Mouse (Mus musculus): ENCODE results near the gene Crkl. TPM values are rescaled to one million over a fixed set of nuclear protein-coding genes. Genes with fewer than 3 reads are reported as not detected.
A peak's percentile ranks its signal among the peaks of the same experiment; 100 is the strongest.

The Crkl gene
- 0.84 and 0.88 TPM in 2 replicates for polyA plus RNA-seq (2012)

DNA sequence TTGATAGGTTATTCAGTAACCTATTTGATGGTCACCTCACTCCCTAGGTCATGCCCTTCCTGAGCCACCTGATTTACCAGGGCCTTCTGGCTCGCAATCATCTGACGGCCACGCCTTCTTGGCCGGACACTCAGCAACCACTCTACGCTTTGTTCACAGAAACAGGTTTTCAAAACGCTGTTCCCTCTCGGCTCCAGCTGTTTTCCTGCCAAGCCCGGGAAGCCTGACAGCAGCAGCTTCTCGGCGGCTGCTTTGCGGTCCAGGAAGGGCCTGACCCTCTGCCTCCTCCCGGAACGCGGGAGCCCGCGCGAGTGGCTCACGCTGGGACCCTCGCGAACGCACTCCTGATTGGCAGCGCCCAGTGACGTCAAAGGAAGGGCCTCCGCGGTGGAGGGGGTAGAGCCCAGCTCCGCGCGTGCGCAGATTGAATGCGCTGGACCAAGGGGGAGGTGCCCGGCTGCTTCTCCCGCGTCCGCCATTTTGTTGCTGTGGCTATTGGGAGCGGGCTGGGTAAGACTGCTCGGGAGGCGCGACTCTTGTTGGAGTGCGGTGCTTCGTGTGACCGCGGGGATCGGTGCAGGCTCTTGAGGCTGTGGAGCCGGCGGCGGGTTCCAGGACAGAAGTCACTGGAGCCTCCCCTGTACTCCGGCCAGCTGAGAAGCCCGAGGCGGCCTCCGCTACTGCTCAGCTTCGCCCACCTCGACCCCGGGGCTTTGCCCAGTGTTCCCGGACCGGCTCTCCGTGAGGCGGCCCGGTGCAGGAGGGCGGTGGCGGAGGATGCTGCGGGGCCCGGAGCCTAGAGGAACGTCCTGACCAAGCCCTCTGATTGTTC, at the start of gene Crkl:
Gene Crkl (plus strand): TSS at position 447 of the 832 bp plus-strand sequence.
- H3K27me3 ChIP-seq (ENCODE audit: control insufficient read depth): 0 out of 2 replicates have a peak, but pooled peaks cover 3% of the 10 kb centered on the region
- peaks cover 39% of the 10 kb centered on the region for H3K4me1 ChIP-seq (ENCODE audit: control insufficient read depth)
- no peak for TF ChIP-seq TAL1 (IDR thresholded peaks at IDR 0.05; ENCODE audit: low read length)
- TF ChIP-seq GATA1 (IDR thresholded peaks at IDR 0.05; ENCODE audit: low read length): no peak

DNA sequence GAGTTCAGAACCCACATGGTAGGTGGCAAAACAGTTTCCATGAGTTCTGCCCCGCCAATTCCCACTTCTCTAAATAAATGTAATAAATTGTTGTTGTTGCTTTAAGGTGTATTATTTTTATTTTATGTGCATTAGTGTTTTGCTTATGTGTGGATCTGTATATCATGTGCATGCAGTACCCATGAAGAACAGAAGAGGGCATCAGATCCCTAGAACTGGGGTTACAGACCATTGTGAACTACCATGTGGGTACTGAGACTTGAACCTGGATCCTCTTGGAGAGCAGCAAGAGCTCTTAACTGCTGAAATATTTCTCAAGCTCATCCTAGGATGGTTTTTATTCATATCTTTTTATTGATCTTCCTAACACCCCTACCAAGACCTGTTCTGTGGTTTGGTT, 48.9 kb upstream of the Crkl start:
- H3K36me3 ChIP-seq (ENCODE audit: control insufficient read depth): peaks cover 11% of the 10 kb centered on the region
- no peaks in the 10 kb centered on the region for H3K9me3 ChIP-seq (ENCODE audit: control insufficient read depth, low read length)
- H3K27me3 ChIP-seq (ENCODE audit: control insufficient read depth): no peaks in the 10 kb centered on the region
- TF ChIP-seq TAL1 (IDR thresholded peaks at IDR 0.05; ENCODE audit: low read length) (no peak), GATA1 (IDR thresholded peaks at IDR 0.05; ENCODE audit: low read length) (no peak)
- peaks cover 30% of the 10 kb centered on the region for H3K4me1 ChIP-seq (ENCODE audit: control insufficient read depth)
- no peak overlapping the region for H3K4me3 ChIP-seq (replicated peaks)

More for the DNA sequence above, at the start of gene Crkl:
- peak within 1 kb of the TSS; percentile 98 for H3K4me3 ChIP-seq (replicated peaks)
- peaks cover 20% of the 10 kb centered on the region for H3K36me3 ChIP-seq (ENCODE audit: control insufficient read depth)
- H3K9me3 ChIP-seq (ENCODE audit: control insufficient read depth, low read length): peaks cover under 1% of the 10 kb centered on the region

DNA sequence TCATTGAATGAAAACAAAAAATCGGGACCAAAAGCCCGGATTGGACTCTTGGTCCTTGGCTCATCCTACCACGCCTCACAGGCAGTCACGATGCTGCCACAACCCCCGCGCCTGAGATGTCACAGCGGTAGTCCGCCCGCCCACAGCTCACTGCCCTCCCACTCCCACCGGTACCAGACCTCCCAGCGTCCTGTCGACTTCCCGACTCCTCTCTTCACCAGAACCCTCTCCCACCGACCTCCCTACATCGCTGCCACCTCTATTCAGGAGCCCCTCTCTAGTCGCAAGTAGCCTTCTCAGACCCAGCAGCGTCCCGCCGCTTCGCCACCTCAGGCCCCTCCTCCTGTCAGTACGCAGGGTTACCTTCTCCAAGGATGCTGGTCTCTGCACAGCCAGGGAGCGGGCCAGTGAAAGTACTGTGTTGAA, 46.5 kb upstream of the Crkl start:
- no peak for TF ChIP-seq GATA1 (IDR thresholded peaks at IDR 0.05; ENCODE audit: low read length)
- TF ChIP-seq TAL1 (IDR thresholded peaks at IDR 0.05; ENCODE audit: low read length): no peak
- peaks cover 51% of the 10 kb centered on the region for H3K4me1 ChIP-seq (ENCODE audit: control insufficient read depth)
- no peaks in the 10 kb centered on the region for H3K27me3 ChIP-seq (ENCODE audit: control insufficient read depth)
- H3K36me3 ChIP-seq (ENCODE audit: control insufficient read depth): peaks cover 33% of the 10 kb centered on the region
- no peaks in the 10 kb centered on the region for H3K9me3 ChIP-seq (ENCODE audit: control insufficient read depth, low read length)
- H3K4me3 ChIP-seq (replicated peaks): peak overlapping the region; percentile 88

DNA sequence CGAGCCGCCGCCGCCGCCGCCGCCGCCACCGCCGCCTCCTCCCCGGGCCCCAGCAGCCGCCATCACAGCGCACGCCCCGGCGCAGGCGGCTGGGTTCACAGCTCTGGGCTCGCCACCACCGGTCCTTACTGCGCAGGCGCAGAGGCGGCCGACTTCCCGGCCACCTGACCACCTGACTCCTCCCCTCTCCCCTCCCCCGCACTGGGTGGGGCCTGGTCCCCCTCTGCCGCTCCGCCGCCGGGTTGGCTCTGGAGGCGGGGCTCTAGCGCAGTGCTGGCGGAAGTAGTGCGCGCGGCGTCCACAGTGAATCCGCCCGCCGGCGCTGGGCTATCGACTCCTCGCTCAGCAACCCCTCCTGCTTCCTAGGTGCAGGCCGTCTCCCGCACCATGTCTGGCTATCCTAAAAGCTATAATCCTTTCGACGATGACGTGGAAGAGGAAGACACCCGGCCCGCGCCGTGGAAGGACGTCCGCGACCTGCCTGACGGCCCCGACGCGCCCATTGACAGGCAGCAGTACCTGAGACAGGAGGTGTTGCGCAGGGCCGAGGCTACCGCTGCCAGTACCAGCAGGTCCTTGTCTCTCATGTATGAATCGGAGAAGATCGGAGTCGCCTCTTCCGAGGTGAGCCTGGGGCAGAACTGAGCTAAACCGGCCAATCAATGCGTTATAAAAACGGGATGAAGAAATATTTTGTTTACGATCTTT, 45.9 kb upstream of the Crkl start, which contains the start of the genes Snap29 and Pi4ka:
Gene Snap29 (plus strand): TSS at position 251 of the 708 bp plus-strand sequence.
Gene Pi4ka (minus strand): TSS at position 579 of the 708 bp plus-strand sequence.
- H3K4me1 ChIP-seq (ENCODE audit: control insufficient read depth): peaks cover 57% of the 10 kb centered on the region
- H3K4me3 ChIP-seq (replicated peaks): peak within 1 kb of the TSS; percentile 88
- H3K27me3 ChIP-seq (ENCODE audit: control insufficient read depth): no peaks in the 10 kb centered on the region
- H3K36me3 ChIP-seq (ENCODE audit: control insufficient read depth): peaks cover 32% of the 10 kb centered on the region
- TF ChIP-seq TAL1 (IDR thresholded peaks at IDR 0.05; ENCODE audit: low read length) (no peak), GATA1 (IDR thresholded peaks at IDR 0.05; ENCODE audit: low read length) (no peak)
- H3K9me3 ChIP-seq (ENCODE audit: control insufficient read depth, low read length): no peaks in the 10 kb centered on the region

DNA sequence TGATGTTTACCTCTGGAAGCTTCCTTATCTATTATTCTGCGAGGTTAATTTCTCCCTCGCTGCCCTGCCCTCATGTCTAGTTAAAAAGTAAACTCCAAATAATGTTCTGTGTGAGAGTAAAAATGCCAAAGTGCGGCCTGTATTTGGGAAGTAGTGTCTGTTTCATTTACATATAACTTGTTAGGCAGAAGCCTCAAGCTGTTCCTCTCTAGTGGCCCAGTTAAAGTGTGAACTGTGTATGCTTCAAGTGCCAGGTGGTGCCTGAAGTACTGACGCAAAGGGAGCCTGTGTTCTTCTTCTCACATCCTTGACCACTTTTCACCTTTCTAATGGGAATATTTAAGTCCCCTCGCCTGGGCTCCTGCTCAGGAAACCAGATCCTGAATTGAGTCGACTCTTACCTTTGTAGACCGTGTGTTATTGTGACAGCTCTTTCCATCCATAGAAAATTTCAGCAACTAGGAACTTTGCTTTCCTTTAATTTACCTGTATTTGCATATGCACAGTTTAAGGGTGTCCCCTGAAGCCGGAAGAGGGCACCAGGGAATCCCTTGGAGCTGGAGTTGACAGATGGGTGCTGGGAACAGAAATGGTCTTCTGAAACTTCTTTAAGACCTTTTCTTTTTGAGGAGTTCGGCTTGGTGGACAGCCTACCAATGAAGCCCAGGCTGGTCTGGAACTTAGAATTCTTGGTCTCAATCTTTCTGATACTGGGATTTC, 45.1 kb upstream of the Crkl start:
- H3K9me3 ChIP-seq (ENCODE audit: control insufficient read depth, low read length): no peaks in the 10 kb centered on the region
- peaks cover 30% of the 10 kb centered on the region for H3K36me3 ChIP-seq (ENCODE audit: control insufficient read depth)
- H3K27me3 ChIP-seq (ENCODE audit: control insufficient read depth): no peaks in the 10 kb centered on the region
- H3K4me1 ChIP-seq (ENCODE audit: control insufficient read depth): peaks cover 57% of the 10 kb centered on the region
- TF ChIP-seq GATA1 (IDR thresholded peaks at IDR 0.05; ENCODE audit: low read length) (no peak), TAL1 (IDR thresholded peaks at IDR 0.05; ENCODE audit: low read length) (no peak)
- peak overlapping the region; percentile 88 for H3K4me3 ChIP-seq (replicated peaks)

DNA sequence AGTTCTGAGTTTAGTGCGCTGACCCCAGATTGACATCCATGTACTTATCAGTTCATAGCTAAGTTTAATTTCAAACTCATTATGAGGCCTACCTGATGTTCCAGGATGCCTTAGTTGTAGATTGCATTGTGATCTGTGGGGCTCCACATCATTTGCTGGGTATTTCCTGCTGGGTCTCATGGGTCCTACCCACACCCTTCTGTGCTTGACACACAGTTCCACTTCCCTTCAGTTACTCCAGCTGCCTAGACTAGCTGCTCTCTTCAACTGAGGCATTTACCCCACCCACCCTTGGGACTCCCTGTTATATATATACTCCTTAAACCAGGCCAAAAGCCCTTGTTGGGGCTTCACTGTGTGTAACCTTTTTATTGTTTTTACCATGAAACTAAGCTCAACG, 42.7 kb upstream of the Crkl start:
- H3K9me3 ChIP-seq (ENCODE audit: control insufficient read depth, low read length): no peaks in the 10 kb centered on the region
- peaks cover 57% of the 10 kb centered on the region for H3K4me1 ChIP-seq (ENCODE audit: control insufficient read depth)
- no peak overlapping the region for H3K4me3 ChIP-seq (replicated peaks)
- H3K27me3 ChIP-seq (ENCODE audit: control insufficient read depth): no peaks in the 10 kb centered on the region
- TF ChIP-seq TAL1 (IDR thresholded peaks at IDR 0.05; ENCODE audit: low read length) (no peak), GATA1 (IDR thresholded peaks at IDR 0.05; ENCODE audit: low read length) (no peak)
- peaks cover 22% of the 10 kb centered on the region for H3K36me3 ChIP-seq (ENCODE audit: control insufficient read depth)

DNA sequence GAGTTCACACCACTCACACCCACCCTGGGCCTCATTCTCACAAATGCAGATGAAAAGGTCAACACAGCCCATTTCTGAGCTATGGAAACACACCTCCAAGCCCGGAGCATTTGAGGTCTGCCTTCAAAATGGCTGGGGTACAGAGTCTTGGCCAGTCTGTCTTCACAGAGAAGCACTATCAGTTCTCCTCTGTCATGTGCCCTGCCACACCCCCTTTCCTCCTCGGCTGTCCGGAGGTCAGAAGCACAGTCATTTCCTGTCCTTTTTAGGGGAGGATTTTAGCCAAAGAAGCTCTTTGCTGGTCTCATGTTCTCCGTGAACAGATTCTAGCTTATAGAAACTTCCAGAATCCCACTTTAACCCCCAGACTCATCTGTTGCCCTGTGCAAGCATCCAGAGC, 41.6 kb upstream of the Crkl start:
- Histone ChIP-seq H3K9me3 (ENCODE audit: control insufficient read depth, low read length) (no peaks in the 10 kb centered on the region), H3K36me3 (ENCODE audit: control insufficient read depth) (peaks cover 22% of the 10 kb centered on the region), H3K4me1 (ENCODE audit: control insufficient read depth) (peaks cover 46% of the 10 kb centered on the region), H3K27me3 (ENCODE audit: control insufficient read depth) (no peaks in the 10 kb centered on the region), H3K4me3 (replicated peaks) (no peak overlapping the region)
- TF ChIP-seq TAL1 (IDR thresholded peaks at IDR 0.05; ENCODE audit: low read length) (no peak), GATA1 (IDR thresholded peaks at IDR 0.05; ENCODE audit: low read length) (no peak)

DNA sequence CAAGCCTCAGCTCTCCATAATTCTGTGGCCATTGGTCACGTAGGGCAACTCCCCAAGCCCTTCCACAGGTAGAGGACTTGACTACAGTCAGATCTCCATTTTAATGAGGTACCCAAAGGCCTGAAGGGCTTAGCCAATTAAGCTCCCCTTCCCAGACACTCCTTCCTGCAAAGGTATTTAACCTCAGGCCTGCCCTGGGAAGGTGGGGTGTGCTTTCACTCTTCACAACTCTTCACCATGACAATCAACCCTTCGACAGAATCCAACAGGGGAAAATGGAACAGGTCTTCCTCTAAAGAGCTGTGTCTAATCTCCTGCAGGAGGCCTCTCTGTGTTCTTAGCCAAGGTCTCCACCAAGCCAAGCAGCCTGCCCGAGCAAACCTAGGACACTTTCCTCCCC, 28.8 kb upstream of the Crkl start:
- no peaks in the 10 kb centered on the region for H3K4me1 ChIP-seq (ENCODE audit: control insufficient read depth)
- TF ChIP-seq GATA1 (IDR thresholded peaks at IDR 0.05; ENCODE audit: low read length) (no peak), TAL1 (IDR thresholded peaks at IDR 0.05; ENCODE audit: low read length) (no peak)
- peaks cover 73% of the 10 kb centered on the region for H3K36me3 ChIP-seq (ENCODE audit: control insufficient read depth)
- H3K4me3 ChIP-seq (replicated peaks): no peak overlapping the region
- no peaks in the 10 kb centered on the region for H3K9me3 ChIP-seq (ENCODE audit: control insufficient read depth, low read length)
- no peaks in the 10 kb centered on the region for H3K27me3 ChIP-seq (ENCODE audit: control insufficient read depth)
